Mouse (Mus musculus) C2C12 (cell line): Measurements from ENCODE around the gene BC107364. TPM values are rescaled to one million over a fixed set of nuclear protein-coding genes. Genes with fewer than 3 reads are reported as not detected.

Experiments used
- H3K27me3 ChIP-seq: one replicate; pipeline ENCODE4 v1.6.1; 2011; ENCODE audit not compliant: control insufficient read depth, insufficient read depth, insufficient read length
- H3K36me3 ChIP-seq: one replicate; pipeline ENCODE4 v1.6.1; 2011; ENCODE audit not compliant: control insufficient read depth, insufficient read depth
- H3K4me3 ChIP-seq: one replicate; pipeline ENCODE4 v1.5.1; 2011; ENCODE audit warnings: mild to moderate bottlenecking, control low read depth; ENCODE audit not compliant: poor library complexity, insufficient read depth, severe bottlenecking
- H3K79me2 ChIP-seq: one replicate; pipeline ENCODE4 v1.6.1; 2011; ENCODE audit not compliant: control insufficient read depth, insufficient read depth
- H3K79me3 ChIP-seq: one replicate; pipeline ENCODE4 v1.6.1; 2011; ENCODE audit warnings: low read depth, control low read depth
- H3ac ChIP-seq: one replicate; pipeline ENCODE3; 2011; ENCODE audit warnings: low read depth; ENCODE audit not compliant: control insufficient read depth, insufficient read length
- CEBPB ChIP-seq: IDR thresholded peaks from one replicate; pipeline ENCODE4 v1.6.1; 2011; ENCODE audit warnings: low read depth, mild to moderate bottlenecking, control low read depth, moderate library complexity
- CTCF ChIP-seq: IDR thresholded peaks from one replicate; pipeline ENCODE4 v1.5.1; 2011; ENCODE audit not compliant: control insufficient read depth, insufficient read depth, insufficient read length
- FOSL1 ChIP-seq: IDR thresholded peaks from one replicate; pipeline ENCODE4 v1.8.0; 2011; ENCODE audit warnings: mild to moderate bottlenecking, low read length; ENCODE audit not compliant: poor library complexity, insufficient read depth, severe bottlenecking
- MAX ChIP-seq: IDR thresholded peaks from one replicate; pipeline ENCODE4 v1.6.1; 2011; ENCODE audit warnings: mild to moderate bottlenecking, control low read depth
- MYOD1 ChIP-seq: IDR thresholded peaks from one replicate; pipeline ENCODE4 v1.6.1; 2011; ENCODE audit warnings: low read depth; ENCODE audit not compliant: control insufficient read depth, insufficient read length
- MYOG ChIP-seq: IDR thresholded peaks from one replicate; pipeline ENCODE4 v1.6.1; 2011; ENCODE audit not compliant: control insufficient read depth, insufficient read length; ENCODE audit errors: extremely low read depth
- USF1 ChIP-seq: IDR thresholded peaks from one replicate; pipeline ENCODE4 v1.6.1; 2011; ENCODE audit warnings: low read depth, mild to moderate bottlenecking, control low read depth, moderate library complexity
- polyA plus RNA-seq: library from polyadenylated mRNA; unstranded; fragments of >200 nt; fragmentation: generic; extraction: Trizol; gene quantifications from one replicate; pipeline ENCODE4 v1.2.1, GENCODE M21; 2012; ENCODE audit warnings: missing spikeins

Gene BC107364
- polyA plus RNA-seq, 1 experiment: not detected

DNA sequence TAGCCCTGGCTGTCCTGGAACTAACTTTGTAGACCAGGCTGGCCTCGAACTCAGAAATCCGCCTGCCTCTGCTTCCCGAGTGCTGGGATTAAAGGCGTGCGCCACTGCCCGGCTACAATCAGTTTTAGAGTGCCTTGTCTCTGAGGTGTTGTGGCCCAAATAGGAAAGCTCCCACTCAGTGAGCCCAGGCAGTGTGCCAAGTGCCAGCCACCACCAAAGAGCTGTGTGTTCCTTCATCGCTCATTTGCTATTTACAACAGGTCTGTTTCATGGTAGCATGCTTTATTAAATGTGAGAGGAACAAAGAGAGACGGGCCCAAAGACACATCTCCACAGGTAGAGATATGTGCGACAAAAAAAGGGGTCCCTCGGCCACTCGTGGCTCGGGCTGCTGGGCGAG is 30.3 kb upstream of the BC107364 start:
- Histone ChIP-seq H3ac (no peak overlapping the region), H3K79me3 (no peaks in the 10 kb centered on the region), H3K36me3 (no peaks in the 10 kb centered on the region), H3K79me2 (no peaks in the 10 kb centered on the region), H3K4me3 (no peak overlapping the region), H3K27me3 (no peaks in the 10 kb centered on the region)
- TF ChIP-seq USF1: no peak
- TF ChIP-seq MYOD1: no peak
- TF ChIP-seq FOSL1: no peak
- TF ChIP-seq MYOG: no peak
- no peak for TF ChIP-seq MAX
- TF ChIP-seq CEBPB: no peak
- TF ChIP-seq CTCF: no peak

- H3K4me3 ChIP-seq: no peak overlapping the region
- no peak for TF ChIP-seq CEBPB
- no peak for TF ChIP-seq CTCF
- no peak for TF ChIP-seq MYOD1
- no peak for TF ChIP-seq MAX
- TF ChIP-seq USF1: no peak
- TF ChIP-seq MYOG: no peak
- no peak for TF ChIP-seq FOSL1
Measured at GRCm38 (mm10) chr3:96481856-96482255, 29.8 kb upstream of the BC107364 start.

GRCm38 (mm10) chr3:96480684-96481270 is 28.7 kb upstream of the BC107364 start:
- Histone ChIP-seq H3K4me3 (no peak overlapping the region), H3K79me2 (no peaks in the 10 kb centered on the region), H3K79me3 (no peaks in the 10 kb centered on the region), H3K36me3 (no peaks in the 10 kb centered on the region), H3ac (no peak overlapping the region), H3K27me3 (peaks cover 6% of the 10 kb centered on the region)
- no peak for TF ChIP-seq USF1
- no peak for TF ChIP-seq CEBPB
- no peak for TF ChIP-seq MYOD1
- TF ChIP-seq CTCF: no peak
- TF ChIP-seq FOSL1: no peak

More at GRCm38 (mm10) chr3:96481856-96482255, 29.8 kb upstream of the BC107364 start:
- Histone ChIP-seq H3K79me3 (no peaks in the 10 kb centered on the region), H3ac (no peak overlapping the region), H3K36me3 (no peaks in the 10 kb centered on the region), H3K27me3 (no peaks in the 10 kb centered on the region), H3K79me2 (no peaks in the 10 kb centered on the region)

GRCm38 (mm10) chr3:96479249-96479648 is 27.1 kb upstream of the BC107364 start:
- H3K27me3 ChIP-seq: peaks cover 19% of the 10 kb centered on the region
- no peaks in the 10 kb centered on the region for H3K79me2 ChIP-seq
- no peaks in the 10 kb centered on the region for H3K79me3 ChIP-seq
- H3K36me3 ChIP-seq: no peaks in the 10 kb centered on the region
- no peak overlapping the region for H3K4me3 ChIP-seq
- H3ac ChIP-seq: no peak overlapping the region
- no peak for TF ChIP-seq CEBPB
- no peak for TF ChIP-seq FOSL1
- no peak for TF ChIP-seq CTCF
- TF ChIP-seq USF1: no peak
- TF ChIP-seq MYOG: no peak
- no peak for TF ChIP-seq MAX
- TF ChIP-seq MYOD1: no peak

DNA sequence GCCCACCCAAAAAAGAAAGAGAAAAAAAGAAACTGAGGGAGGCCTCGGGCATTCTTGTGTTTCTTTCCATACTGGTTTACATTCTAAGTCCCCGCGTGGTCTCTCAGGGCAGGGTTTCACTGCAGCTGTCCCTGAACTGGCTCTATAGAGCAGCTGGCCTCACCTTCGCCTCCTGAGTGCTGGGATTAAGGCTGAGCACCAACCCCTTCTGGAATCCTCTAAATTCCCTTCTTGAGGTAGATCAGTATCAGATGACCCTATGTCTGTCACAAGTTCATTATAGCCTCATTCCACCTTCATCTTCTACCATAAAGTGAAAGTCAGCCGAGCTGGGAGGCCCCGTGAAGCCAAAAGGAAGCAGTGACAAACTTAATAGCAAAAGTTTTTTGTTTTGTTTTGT is 25.5 kb upstream of the BC107364 start:
- Histone ChIP-seq H3K4me3 (no peak overlapping the region), H3K79me2 (no peaks in the 10 kb centered on the region), H3K36me3 (no peaks in the 10 kb centered on the region), H3K79me3 (no peaks in the 10 kb centered on the region), H3K27me3 (peaks cover 24% of the 10 kb centered on the region), H3ac (no peak overlapping the region)
- no peak for TF ChIP-seq CTCF
- no peak for TF ChIP-seq MAX
- no peak for TF ChIP-seq MYOD1
- no peak for TF ChIP-seq CEBPB
- TF ChIP-seq FOSL1: no peak
- TF ChIP-seq USF1: no peak
- TF ChIP-seq MYOG: no peak

- no peak overlapping the region for H3ac ChIP-seq
- TF ChIP-seq CTCF (no peak), MYOD1 (no peak), MYOG (no peak), USF1 (no peak), FOSL1 (no peak), MAX (no peak), CEBPB (no peak)
- H3K27me3 ChIP-seq: peaks cover 24% of the 10 kb centered on the region
- H3K79me2 ChIP-seq: no peaks in the 10 kb centered on the region
- H3K4me3 ChIP-seq: no peak overlapping the region
- H3K36me3 ChIP-seq: no peaks in the 10 kb centered on the region
- no peaks in the 10 kb centered on the region for H3K79me3 ChIP-seq
Measured at GRCm38 (mm10) chr3:96477084-96477483, 25.0 kb upstream of the BC107364 start.
